Mouse (Mus musculus) forebrain, embryonic 16.5 days (tissue): ENCODE measurements around the gene Ppp1r13b. TPM values are rescaled to one million over a fixed set of nuclear protein-coding genes. Genes with fewer than 3 reads are reported as not detected.

Experiments used
- ATAC-seq: fragments of 200-750 bp; cut with Nextera tagmentation; 2 replicates; pipeline ENCODE4 v1.8.0; 2017; ENCODE audit warnings: mild to moderate bottlenecking, moderate library complexity
- H3K27ac ChIP-seq: fragments of 300-500 bp; sonication (generic); 2 replicates; pipeline ENCODE4 v1.5.1; 2014; ENCODE audit warnings: low read length, control low read depth
- H3K27me3 ChIP-seq: fragments of 300-500 bp; sonication (generic); replicated peaks from 2 replicates; pipeline ENCODE4 v1.6.1; 2014; ENCODE audit warnings: low read length; ENCODE audit not compliant: control insufficient read depth, insufficient read depth
- H3K36me3 ChIP-seq: fragments of 300-500 bp; sonication (generic); 2 replicates; pipeline ENCODE4 v1.6.1; 2014; ENCODE audit not compliant: control insufficient read depth, insufficient read depth
- H3K4me1 ChIP-seq: fragments of 300-500 bp; sonication (generic); replicated peaks from 2 replicates; pipeline ENCODE4 v1.6.1; 2014; ENCODE audit warnings: low read length; ENCODE audit not compliant: control insufficient read depth, insufficient read depth
- H3K4me2 ChIP-seq: fragments of 300-500 bp; sonication (generic); 2 replicates; pipeline ENCODE4 v1.6.1; 2014; ENCODE audit warnings: mild to moderate bottlenecking, low read length, control low read depth
- H3K4me3 ChIP-seq: fragments of 300-500 bp; sonication (generic); replicated peaks from 2 replicates; pipeline ENCODE4 v1.5.1; 2014; ENCODE audit warnings: mild to moderate bottlenecking, low read length, control low read depth
- H3K9ac ChIP-seq: fragments of 300-500 bp; sonication (generic); replicated peaks from 2 replicates; pipeline ENCODE4 v1.6.1; 2014; ENCODE audit warnings: low read depth, low read length, control low read depth
- H3K9me3 ChIP-seq: fragments of 300-500 bp; sonication (generic); 2 replicates; pipeline ENCODE4 v1.6.1; 2016; ENCODE audit warnings: low read length; ENCODE audit not compliant: control insufficient read depth
- WGBS: fragments of 180-500 bp; shearing (Covaris S2); extraction: QIAGEN DNeasy Blood & Tissue Kit; methylation state at CpG from one replicate; pipeline ENCODE4 v1.1.7; 2014; 5-methylcytosine and 5-hydroxymethylcytosine counted together
- polyA plus RNA-seq: library from polyadenylated mRNA; unstranded; fragments of >200 nt; fragmentation: Nextera tagmentation; extraction: Ambion mirVana; gene quantifications from 2 replicates; pipeline ENCODE4 v1.2.1, GENCODE M21; 2015

Gene Ppp1r13b
- polyA plus RNA-seq, 1 experiment from 2014 or later: 23.5 TPM

GRCm38 (mm10) chr12:111872079-111872478, 35.8 kb downstream of the Ppp1r13b start:
- Histone ChIP-seq H3K4me1 (no peaks in the 10 kb centered on the region), H3K9ac (no peak overlapping the region), H3K9me3 (no peaks in the 10 kb centered on the region), H3K4me3 (no peak overlapping the region), H3K36me3 (0 out of 2 replicates have a peak, but pooled peaks cover under 1% of the 10 kb centered on the region), H3K27ac (no peak overlapping the region), H3K4me2 (no peak overlapping the region), H3K27me3 (no peaks in the 10 kb centered on the region)
- ATAC-seq: no peak
- WGBS: 93% methylated on average over 5 of the region's 5 CpGs

- 90% methylated on average over 7 of the region's 7 CpGs for WGBS
- no peak for ATAC-seq
- no peaks in the 10 kb centered on the region for H3K4me1 ChIP-seq
- no peaks in the 10 kb centered on the region for H3K27me3 ChIP-seq
- no peak overlapping the region for H3K4me3 ChIP-seq
- no peaks in the 10 kb centered on the region for H3K9me3 ChIP-seq
- H3K9ac ChIP-seq: no peak overlapping the region
- no peak overlapping the region for H3K4me2 ChIP-seq
- H3K27ac ChIP-seq: no peak overlapping the region
- 0 out of 2 replicates have a peak, but pooled peaks cover 2% of the 10 kb centered on the region for H3K36me3 ChIP-seq
Observed at GRCm38 (mm10) chr12:111870811-111871210, 37.1 kb downstream of the Ppp1r13b start.

GRCm38 (mm10) chr12:111869806-111870205, 38.1 kb downstream of the Ppp1r13b start:
- Histone ChIP-seq H3K27me3 (no peaks in the 10 kb centered on the region), H3K9me3 (no peaks in the 10 kb centered on the region), H3K9ac (no peak overlapping the region), H3K4me3 (no peak overlapping the region), H3K4me1 (no peaks in the 10 kb centered on the region), H3K36me3 (0 out of 2 replicates have a peak, but pooled peaks cover 2% of the 10 kb centered on the region), H3K27ac (no peak overlapping the region), H3K4me2 (no peak overlapping the region)
- 94% methylated on average over 1 of the region's 1 CpGs for WGBS
- no peak for ATAC-seq

DNA sequence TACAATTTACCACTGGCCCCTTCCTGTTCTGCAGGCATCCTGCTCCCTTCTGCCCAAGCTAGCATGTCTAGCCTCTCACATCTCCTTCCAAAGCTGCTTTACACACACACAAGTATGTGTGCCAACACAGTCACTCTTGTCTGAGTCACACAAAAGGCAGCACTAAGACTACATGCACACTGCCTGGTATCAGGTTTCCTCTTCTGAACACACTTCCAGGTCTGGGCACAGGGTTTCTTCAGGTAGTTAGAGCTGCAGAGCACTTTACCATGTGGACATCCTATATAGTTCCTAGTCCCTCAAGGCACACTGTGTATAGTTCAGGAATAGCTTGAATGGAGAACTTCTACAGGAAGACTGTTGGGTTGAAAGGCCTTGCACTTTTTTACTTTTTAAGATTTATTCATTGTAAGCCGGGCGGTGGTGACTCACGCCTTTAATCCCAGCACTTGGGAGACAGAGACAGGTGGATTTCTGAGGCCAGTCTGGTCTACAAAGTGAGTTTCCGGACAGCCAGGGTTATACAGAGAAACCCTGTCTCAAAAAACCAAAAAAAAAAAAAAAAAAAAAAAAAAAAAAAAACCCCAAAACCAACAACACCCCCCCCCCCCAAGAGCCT, 43.6 kb downstream of the Ppp1r13b start:
- Histone ChIP-seq H3K4me3 (no peak overlapping the region), H3K27ac (no peak overlapping the region), H3K4me2 (no peak overlapping the region), H3K9ac (no peak overlapping the region), H3K27me3 (no peaks in the 10 kb centered on the region), H3K4me1 (no peaks in the 10 kb centered on the region), H3K36me3 (0 out of 2 replicates have a peak, but pooled peaks cover 2% of the 10 kb centered on the region), H3K9me3 (no peaks in the 10 kb centered on the region)
- 92% methylated on average over 4 of the region's 4 CpGs for WGBS
- no peak for ATAC-seq

- H3K36me3 ChIP-seq: no peaks in the 10 kb centered on the region
- no peak for ATAC-seq
- H3K9ac ChIP-seq: no peak overlapping the region
- H3K27me3 ChIP-seq: no peaks in the 10 kb centered on the region
- H3K27ac ChIP-seq: no peak overlapping the region
- WGBS: 100% methylated on average over 2 of the region's 2 CpGs
- no peak overlapping the region for H3K4me3 ChIP-seq
- H3K4me2 ChIP-seq: no peak overlapping the region
- no peaks in the 10 kb centered on the region for H3K4me1 ChIP-seq
- no peaks in the 10 kb centered on the region for H3K9me3 ChIP-seq
Observed at GRCm38 (mm10) chr12:111855448-111855847, 52.5 kb downstream of the Ppp1r13b start.

DNA sequence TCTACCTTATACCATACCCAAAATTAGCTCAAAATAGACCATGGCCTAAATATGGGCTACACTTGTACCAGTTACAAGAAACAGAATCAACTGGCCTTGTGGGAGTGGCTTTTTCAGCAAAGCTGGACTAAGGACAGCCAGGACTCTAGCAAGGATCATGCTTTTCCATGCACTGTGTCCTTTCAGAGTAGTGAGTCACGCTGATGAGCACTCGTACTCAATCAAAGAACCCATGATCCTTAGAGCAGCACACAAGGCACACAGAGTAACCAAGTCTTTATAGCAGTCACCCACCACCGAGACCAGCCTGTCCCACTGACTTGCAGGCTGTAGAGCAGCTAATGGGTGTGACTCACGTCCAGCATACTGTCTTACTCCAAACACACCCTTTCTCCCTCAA, 54.4 kb downstream of the Ppp1r13b start:
- Histone ChIP-seq H3K4me2 (no peak overlapping the region), H3K4me3 (no peak overlapping the region), H3K27ac (no peak overlapping the region), H3K4me1 (no peaks in the 10 kb centered on the region), H3K36me3 (no peaks in the 10 kb centered on the region), H3K27me3 (no peaks in the 10 kb centered on the region), H3K9me3 (no peaks in the 10 kb centered on the region), H3K9ac (no peak overlapping the region)
- no peak for ATAC-seq
- WGBS: 71% methylated on average over 4 of the region's 4 CpGs

- no peaks in the 10 kb centered on the region for H3K9me3 ChIP-seq
- 72% methylated on average over 10 of the region's 10 CpGs for WGBS
- no peaks in the 10 kb centered on the region for H3K4me1 ChIP-seq
- H3K4me2 ChIP-seq: no peak overlapping the region
- no peak overlapping the region for H3K9ac ChIP-seq
- H3K36me3 ChIP-seq: no peaks in the 10 kb centered on the region
- no peaks in the 10 kb centered on the region for H3K27me3 ChIP-seq
- no peak for ATAC-seq
- no peak overlapping the region for H3K27ac ChIP-seq
- H3K4me3 ChIP-seq: no peak overlapping the region
Observed at GRCm38 (mm10) chr12:111853011-111853436, 54.9 kb downstream of the Ppp1r13b start.

DNA sequence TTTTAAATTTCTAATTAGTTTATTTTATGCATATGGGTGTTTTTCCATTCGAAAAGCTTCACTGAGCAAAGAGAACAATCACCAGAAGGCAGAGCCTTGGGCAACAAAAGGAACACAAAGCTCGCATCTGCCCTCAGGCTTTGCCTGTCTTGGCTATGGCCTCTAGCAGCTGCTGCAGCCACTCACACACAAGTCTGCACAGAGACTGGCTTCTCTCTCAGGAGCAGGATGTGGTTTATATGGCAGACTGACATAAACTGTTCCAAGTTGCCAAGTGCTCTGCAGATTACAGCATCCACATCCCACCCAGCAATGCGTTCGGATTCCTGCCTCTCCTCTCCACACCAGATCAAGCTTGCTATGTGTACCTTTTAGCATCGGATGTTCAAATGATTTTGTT, 56.2 kb downstream of the Ppp1r13b start:
- Histone ChIP-seq H3K4me1 (no peaks in the 10 kb centered on the region), H3K9me3 (no peaks in the 10 kb centered on the region), H3K27ac (no peak overlapping the region), H3K27me3 (no peaks in the 10 kb centered on the region), H3K36me3 (no peaks in the 10 kb centered on the region), H3K4me3 (no peak overlapping the region), H3K4me2 (no peak overlapping the region), H3K9ac (no peak overlapping the region)
- WGBS: 68% methylated on average over 5 of the region's 5 CpGs
- no peak; the same call in 1 of the 2 replicates for ATAC-seq

- ATAC-seq: no peak
Observed at GRCm38 (mm10) chr12:111851235-111851634, 56.7 kb downstream of the Ppp1r13b start.

More at GRCm38 (mm10) chr12:111851235-111851634, 56.7 kb downstream of the Ppp1r13b start:
- Histone ChIP-seq H3K9me3 (no peaks in the 10 kb centered on the region), H3K27ac (no peak overlapping the region), H3K4me2 (no peak overlapping the region), H3K27me3 (no peaks in the 10 kb centered on the region), H3K36me3 (no peaks in the 10 kb centered on the region), H3K4me3 (no peak overlapping the region), H3K4me1 (no peaks in the 10 kb centered on the region), H3K9ac (no peak overlapping the region)
- 43% methylated on average over 2 of the region's 2 CpGs for WGBS
